Mouse (Mus musculus): ENCODE measurements around the gene Cntf.
"Not testable (repeated sequence)": the region's sequence is repeated elsewhere in the genome, so short reads cannot be mapped to it uniquely, and the experiment has no call there.

Gene Cntf

DNA sequence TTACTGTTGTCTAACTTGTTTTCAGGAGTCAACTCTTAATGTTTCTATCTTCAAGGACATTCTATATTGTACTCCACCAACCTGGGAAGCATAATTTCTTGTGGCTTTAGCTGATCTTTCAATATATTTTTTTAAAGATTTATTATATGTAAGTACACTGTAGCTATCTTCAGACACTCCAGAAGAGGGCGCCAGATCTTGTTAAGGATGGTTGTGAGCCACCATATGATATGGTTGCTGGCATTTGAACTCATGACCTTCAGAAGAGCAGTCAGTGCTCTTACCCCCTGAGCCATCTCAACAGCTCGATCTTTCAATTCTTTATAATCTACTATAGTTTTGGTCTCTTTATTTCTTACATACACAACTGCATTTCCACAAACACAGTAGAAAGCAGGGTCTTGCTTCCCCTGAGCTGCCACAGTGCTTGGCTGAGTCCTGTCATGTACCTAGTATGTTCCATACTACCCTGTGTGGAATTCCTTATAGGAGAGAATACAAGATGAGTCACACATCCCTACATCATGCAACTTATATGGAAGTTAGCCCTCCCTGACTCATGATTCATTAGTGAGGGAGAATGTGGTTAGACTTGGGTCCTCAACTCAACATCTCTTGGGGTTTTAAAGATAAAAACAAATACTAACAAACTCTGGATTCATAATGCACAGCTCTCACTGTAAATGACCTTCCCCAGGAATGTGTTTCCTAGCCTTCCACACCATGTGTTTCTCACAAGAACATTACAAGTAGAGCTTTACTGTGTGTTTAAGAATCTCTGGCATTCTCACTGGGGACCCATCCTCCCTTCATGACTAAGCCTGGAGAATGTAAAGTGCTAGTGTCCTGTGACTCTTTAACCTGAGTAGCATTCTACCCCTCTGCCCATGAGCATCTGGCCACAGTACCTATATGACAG lies 3.0 kb downstream of the Cntf start:
- peak; percentile 38 for DNase-seq (ENCODE audit: low read depth, low spot score)

DNA sequence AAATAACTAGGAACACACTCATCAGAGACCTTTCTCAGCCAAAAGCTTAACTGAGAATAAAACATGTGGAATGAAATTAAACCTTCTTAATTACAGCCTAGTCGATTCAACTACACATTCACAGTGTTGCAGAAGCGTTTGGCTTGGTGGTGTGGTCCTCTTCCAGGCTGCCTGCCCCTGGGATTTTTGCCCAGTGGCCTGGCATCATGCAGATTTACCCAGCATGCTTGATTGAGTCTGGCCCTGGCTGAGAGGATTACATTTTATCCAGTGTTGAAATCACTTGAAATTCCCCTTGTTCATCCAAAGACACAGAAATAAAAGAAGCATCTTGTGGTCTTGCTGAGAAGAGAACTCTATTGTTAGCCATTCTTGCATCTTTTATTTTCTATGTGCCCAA lies 5.8 kb downstream of the Cntf start:
- DNase-seq (ENCODE audit: low read depth, low spot score): no peak

DNA sequence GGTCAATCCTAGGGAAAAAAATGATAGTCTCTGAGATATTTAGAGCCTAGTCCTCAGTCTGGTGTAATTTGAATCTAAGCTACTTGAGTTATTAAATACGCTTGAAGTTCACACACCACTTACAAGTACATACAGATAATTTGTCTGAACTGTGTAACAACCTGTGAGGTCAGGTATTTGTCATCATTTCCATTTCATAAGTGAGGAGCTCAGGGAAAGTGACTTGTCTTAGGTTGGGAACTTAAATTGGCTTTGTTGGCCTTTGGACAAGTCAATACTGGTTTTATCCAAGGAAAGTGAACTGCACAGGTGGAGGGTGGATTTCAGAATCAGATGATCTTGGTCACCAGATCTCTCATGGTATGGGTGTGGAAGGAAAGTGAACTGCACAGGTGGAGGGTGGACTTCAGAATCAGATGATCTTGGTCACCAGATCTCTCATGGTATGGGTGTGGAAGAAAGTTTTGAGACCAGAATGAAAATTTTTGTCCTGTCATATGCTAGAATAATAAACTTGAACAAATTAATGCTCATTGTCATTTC lies 6.4 kb downstream of the Cntf start:
- no peak for DNase-seq (ENCODE audit: low read depth, low spot score)

DNA sequence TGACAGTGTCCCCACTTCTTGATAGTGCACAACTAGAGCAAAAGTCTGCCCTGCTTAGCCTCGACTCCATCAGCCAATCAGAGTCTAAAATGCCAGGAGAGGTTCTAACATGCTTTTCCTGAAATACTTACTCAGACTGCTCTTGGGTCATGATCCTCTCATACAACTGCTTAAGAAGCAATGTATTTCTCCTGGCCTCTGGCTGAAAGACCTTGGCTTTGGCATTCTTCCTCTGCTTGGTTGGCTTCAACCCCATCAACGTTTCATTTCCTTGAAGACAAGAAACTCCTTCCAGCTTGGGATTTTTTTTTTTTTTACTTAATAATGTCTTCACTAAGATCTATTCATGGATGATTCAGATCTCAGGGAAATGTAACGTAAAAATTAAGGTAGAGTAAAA lies 9.1 kb downstream of the Cntf start:
- no peak for DNase-seq (ENCODE audit: low read depth, low spot score)

DNA sequence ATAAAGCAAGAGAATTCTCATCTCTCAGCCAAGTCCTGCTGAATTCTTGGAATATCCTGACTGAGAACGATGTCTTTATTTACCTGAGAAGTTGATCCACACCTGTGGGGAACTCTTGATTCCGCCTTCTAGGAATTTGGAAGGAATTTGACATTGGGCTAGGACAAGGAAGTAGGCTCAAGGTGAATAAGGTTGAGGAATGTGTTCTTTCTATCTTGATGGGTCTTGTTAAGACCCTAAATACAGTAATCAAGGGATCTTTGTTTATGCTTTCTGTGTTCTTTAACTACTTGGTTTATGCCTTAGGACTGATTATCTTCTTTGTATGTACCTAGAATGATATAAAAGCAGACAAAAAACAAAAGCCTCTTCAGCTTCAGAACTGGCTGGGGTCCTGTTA lies 33.5 kb downstream of the Cntf start:
- no peak for DNase-seq (ENCODE audit: low read depth, low spot score)

DNA sequence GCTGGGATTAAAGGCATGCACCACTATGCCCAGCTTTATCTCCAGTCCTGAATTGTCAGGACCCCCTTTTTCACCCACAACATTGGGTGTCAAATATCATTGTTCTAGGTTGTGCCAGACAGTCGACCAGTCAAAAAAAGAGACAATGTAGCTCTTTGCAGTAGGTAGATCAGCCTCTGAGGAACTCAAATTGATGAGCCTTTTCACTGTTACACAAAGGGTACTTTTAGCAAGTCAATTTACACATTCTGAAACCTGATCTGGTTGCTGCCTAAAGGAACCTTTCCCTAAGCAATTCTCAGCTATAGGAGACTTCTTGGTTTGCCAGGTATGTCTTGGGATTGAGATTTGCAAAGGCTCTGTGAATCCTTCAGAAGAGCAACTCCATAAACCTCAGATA lies 34.4 kb downstream of the Cntf start:
- no peak for DNase-seq (ENCODE audit: low read depth, low spot score)

DNA sequence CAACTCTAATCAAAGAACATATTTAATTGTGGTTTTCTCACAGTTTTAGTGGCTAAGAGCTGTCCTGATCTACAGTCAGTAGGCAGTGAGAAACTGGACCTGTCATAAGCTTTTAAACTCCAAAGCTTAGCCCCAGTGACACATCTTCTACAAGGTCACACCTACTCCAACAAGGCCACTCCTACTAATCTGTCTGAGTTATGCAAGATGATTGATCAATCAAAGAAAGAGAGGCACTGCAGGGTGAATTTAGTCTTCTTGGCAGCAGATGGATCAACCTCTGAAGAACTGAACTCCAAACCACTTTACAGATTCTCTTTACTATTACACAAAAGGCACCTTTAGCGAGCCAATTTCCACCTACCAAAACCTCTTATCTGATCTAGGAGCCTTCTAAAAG lies 39.6 kb downstream of the Cntf start:
- no peak for DNase-seq (ENCODE audit: low read depth, low spot score)

DNA sequence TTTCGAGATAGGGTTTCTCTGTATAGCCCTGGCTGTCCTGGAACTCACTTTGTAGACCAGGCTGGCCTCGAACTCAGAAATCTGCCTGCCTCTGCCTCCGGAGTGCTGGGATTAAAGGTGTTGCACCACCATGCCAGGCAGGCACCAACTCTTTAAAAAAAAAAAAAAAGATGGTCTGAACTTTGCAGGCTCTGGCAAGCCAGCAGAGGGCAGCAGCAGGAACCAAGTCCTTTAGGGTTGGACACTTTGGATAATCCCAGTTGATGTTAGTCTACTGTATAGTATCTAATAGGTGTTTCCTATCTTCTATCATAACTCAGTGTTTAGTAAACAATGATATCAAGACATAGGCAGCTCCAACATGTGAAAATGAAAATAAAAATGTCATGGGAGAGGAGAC lies 43.1 kb downstream of the Cntf start:
- DNase-seq (ENCODE audit: low read depth, low spot score): peak; percentile 33

DNA sequence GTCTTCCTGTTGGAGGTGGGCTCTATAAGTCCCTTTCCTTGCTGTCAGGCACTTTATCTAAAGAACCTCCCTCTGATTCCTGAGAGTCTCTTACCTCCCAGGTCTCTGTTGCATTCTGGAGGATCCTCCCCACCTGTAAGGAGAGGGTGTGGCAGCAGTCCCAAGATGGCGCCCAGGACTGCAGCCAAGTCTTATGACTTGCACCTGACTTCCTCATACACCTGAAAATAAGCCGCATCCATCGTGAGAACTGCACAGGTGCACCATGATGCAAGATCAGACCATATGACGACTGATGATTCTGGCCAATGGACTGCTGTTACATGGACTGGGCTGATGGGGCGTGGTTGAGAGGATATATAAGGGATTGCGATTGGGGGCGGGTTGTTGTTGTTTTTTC lies 43.8 kb downstream of the Cntf start:
- DNase-seq (ENCODE audit: low read depth, low spot score): not testable (repeated sequence)

DNA sequence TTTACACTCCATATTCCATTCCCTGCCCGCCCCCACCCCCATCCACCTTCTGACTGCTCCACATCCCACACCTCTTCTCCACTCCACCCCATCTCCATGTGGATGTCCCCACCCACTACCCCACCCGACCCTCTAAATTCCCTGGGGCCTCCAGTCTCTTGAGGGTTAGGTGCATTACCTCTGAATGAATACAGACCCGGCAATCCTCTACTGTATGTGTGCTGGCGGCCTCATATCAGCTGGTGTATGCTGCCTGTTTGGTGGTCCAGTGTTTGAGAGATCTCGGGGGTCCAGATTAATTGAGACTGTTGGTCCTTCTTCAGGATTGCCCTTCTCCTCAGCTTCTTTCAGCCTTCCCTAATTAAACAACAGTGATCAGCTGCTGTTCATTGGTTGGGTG lies 44.5 kb downstream of the Cntf start:
- not testable (repeated sequence) for DNase-seq (ENCODE audit: low read depth, low spot score)

DNA sequence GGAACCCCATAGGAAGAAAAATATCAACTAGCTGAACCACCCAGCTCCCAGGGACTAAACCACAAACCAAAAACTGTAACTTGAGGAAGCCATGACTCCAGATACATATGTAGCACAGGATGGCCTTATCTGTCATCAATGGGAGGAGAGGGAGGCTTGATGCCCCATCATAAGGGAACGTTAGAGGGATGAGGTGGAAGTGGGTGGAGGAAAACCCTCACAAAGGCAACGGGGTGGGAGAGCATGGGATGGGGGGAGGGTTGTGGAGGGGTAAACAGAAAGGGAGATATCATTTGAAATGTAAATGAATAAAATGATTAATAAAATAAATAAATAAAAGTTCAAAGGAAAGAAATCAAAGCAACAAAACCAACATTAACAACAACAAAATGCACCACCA lies 45.0 kb downstream of the Cntf start:
- DNase-seq (ENCODE audit: low read depth, low spot score): no peak

DNA sequence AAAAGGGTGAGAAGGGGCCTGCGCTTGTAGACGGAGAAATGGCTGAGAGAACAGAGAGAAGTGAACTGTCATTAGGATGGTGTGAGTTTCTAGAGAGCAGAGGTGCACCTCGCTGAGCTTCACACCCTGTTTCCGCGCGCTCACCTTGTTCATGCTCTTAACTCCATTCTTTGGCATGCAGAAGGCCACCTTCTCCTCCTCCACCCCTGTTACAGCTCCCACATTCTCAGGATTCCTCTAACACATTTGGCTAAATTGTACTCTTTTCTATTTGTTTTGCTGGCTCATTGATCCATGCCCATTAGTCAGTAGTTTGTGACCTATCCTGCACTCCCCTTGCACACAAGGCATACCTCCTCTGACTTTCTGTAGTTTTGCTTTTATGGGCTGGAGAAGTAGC lies 46.2 kb downstream of the Cntf start:
- no peak for DNase-seq (ENCODE audit: low read depth, low spot score)
